Mouse (Mus musculus) megakaryocyte-erythroid progenitor cell, adult 5-6 weeks (primary cell): ENCODE results near the gene Art4. TPM values are rescaled to one million over a fixed set of nuclear protein-coding genes. Genes with fewer than 3 reads are reported as not detected.

Source experiments
- ATAC-seq: replicated peaks from 2 replicates; pipeline ENCODE4 v1.8.0; 2016; ENCODE audit warnings: mild to moderate bottlenecking, inconsistent platforms; ENCODE audit not compliant: severe bottlenecking, poor library complexity, low FRiP score, low TSS enrichment
- total RNA-seq, 2 experiments: library from RNA; stranded (forward) in 1 of 2; stranded (reverse) in 1 of 2; fragments of 200-1000, 215-1000 nt in 1 of 2; fragments of >200 nt in 1 of 2; fragmentation: Nextera tagmentation in 1 of 2; gene quantifications; 2 replicates each; pipeline ENCODE4 v1.2.3; 2014 to 2017

The Art4 gene
- total RNA-seq, 2 experiments from 2014 or later = 10.7 to 26.4 TPM

- no peak for ATAC-seq
These were observed 52.7 kb downstream of the Art4 start for GRCm38 (mm10) chr6:136804705-136805408.

DNA sequence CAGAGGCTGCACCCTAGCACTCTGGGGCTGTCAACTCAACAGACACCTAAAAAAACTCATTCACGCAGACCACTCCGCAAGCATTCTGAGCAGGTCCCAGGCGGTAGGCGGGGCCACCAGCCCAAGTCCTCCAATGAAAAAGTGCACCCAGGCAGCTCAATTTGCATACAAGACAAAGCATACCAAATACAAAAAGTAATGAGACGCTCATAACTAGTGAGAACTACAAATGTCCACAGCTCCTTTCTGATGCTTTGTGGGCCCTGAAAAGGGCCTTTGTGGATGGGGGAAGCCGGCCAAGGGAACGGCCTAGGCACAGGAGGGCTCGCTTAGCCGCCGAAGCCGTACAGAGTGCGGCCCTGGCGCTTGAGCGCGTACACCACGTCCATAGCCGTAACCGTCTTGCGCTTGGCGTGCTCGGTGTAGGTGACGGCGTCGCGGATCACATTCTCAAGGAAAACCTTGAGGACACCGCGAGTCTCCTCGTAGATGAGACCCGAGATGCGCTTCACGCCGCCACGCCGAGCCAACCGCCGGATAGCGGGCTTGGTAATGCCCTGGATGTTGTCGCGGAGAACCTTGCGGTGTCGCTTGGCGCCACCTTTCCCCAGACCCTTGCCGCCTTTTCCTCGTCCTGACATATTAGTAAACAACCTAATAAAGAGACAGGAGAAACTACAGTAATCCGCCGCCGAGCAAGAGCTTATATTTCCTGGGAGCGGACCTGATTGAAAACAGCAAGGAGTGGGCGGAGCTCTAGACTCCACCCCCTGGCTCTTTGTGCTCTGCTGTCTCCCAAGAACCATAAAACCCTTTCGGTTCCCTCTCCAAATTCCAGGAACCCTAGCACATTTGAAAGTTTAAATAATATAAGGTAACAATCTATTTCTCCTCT lies 53.5 kb downstream of the Art4 start, which contains the start of gene Hist4h4:
Gene Hist4h4, minus strand, starts transcription at position 677 of the 895 bp plus-strand sequence.
- peak; percentile 68 for ATAC-seq

DNA sequence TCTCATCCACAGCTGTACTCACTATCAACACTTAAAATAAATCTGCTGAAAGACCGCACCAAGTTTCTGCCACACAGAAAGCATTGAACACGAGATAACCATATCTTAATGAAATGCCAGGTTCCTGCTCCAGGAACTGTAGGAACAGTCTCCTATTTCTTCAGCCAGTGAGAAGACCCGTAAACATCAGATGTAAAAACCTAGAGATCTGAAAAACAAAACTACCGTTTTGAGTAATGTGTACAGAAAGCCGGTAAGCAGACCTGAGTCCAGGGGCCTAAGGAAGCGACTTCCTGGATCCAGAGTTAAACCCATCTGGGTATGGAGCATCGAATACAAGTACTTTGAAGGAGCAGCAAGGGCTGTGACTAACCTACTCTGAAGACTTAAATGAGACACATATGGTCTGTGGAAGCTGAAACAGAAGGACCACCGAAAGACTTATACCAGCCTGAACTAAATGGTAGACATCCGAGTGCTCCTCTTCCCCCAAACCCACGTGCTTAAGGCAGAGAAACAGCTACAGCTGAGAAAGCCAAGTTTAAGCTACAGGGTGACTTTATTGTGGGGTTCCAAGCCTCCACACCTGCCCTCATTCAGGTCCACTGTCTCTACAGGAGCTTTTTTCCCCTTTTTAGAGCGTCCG lies 54.3 kb downstream of the Art4 start:
- ATAC-seq = peak; percentile 6

- ATAC-seq = no peak
These were observed 56.3 kb downstream of the Art4 start for GRCm38 (mm10) chr6:136801274-136801673.

DNA sequence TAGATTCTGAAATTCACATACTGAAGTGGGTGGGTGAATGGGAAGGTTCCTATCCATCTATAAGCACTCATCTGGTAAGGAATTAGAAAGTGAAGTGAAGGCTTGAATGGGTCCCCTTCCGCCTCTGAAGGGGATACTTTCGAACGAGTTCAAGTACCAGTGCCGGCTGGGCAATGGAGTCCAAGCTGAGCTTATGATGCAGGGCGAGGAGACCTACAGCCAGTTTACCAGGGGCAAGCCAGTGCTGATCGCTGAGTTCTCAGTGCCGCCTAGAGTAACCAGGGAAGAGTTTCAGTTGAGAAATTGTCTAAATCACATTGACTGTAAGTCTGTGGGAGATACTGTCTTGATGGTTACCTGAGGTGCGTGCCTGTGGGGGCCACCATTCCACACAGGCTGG lies 56.8 kb downstream of the Art4 start:
- no peak for ATAC-seq

Other genes starting within 250 kb of the Art4 start
- 2.1 TPM in 1 of 2 replicates, not detected in the other for gene Plbd1, start 195.8 kb downstream of the Art4 start, total RNA-seq (2014; fragmentation: Nextera tagmentation)
- gene Plbd1, start 195.8 kb downstream of the Art4 start, total RNA-seq (2017) = 4.1 and 7.1 TPM in 2 replicates
- not detected in 2 replicates for gene Gucy2c, start 76.0 kb downstream of the Art4 start, total RNA-seq (2014; fragmentation: Nextera tagmentation)
- gene Gucy2c, start 76.0 kb downstream of the Art4 start, total RNA-seq (2017) = not detected in 2 replicates
- gene Hist4h4, start 53.3 kb downstream of the Art4 start, total RNA-seq (2014; fragmentation: Nextera tagmentation) = 28.8 and 33.6 TPM in 2 replicates
- 19.2 and 39.0 TPM in 2 replicates for gene Hist4h4, start 53.3 kb downstream of the Art4 start, total RNA-seq (2017)
- gene H2afj, start 49.5 kb downstream of the Art4 start, total RNA-seq (2014; fragmentation: Nextera tagmentation) = 38.7 and 39.4 TPM in 2 replicates
- 43.2 and 73.2 TPM in 2 replicates for gene H2afj, start 49.5 kb downstream of the Art4 start, total RNA-seq (2017)
- gene BC049715, start 30.1 kb downstream of the Art4 start, total RNA-seq (2014; fragmentation: Nextera tagmentation) = 0.96 and 1.2 TPM in 2 replicates
- gene BC049715, start 30.1 kb downstream of the Art4 start, total RNA-seq (2017) = 1.0 and 2.5 TPM in 2 replicates
- 122 and 137 TPM in 2 replicates for gene Wbp11, start 29.5 kb downstream of the Art4 start, total RNA-seq (2014; fragmentation: Nextera tagmentation)
- gene Wbp11, start 29.5 kb downstream of the Art4 start, total RNA-seq (2017) = 57.0 and 70.7 TPM in 2 replicates
- gene Smco3, start 22.3 kb downstream of the Art4 start, total RNA-seq (2014; fragmentation: Nextera tagmentation) = 1.1 TPM in 1 of 2 replicates, not detected in the other
- gene Smco3, start 22.3 kb downstream of the Art4 start, total RNA-seq (2017) = 1.2 TPM in 1 of 2 replicates, not detected in the other
- not detected in 2 replicates for gene Mgp, start 18.1 kb upstream of the Art4 start, total RNA-seq (2014; fragmentation: Nextera tagmentation)
- not detected in 2 replicates for gene Mgp, start 18.1 kb upstream of the Art4 start, total RNA-seq (2017)
- gene Erp27, start 64.4 kb upstream of the Art4 start, total RNA-seq (2014; fragmentation: Nextera tagmentation) = 1.6 and 2.3 TPM in 2 replicates
- gene Erp27, start 64.4 kb upstream of the Art4 start, total RNA-seq (2017) = not detected in 2 replicates
- gene Pde6h, start 66.1 kb upstream of the Art4 start, total RNA-seq (2014; fragmentation: Nextera tagmentation) = 3.1 TPM in 1 of 2 replicates, not detected in the other
- not detected in 2 replicates for gene Pde6h, start 66.1 kb upstream of the Art4 start, total RNA-seq (2017)
- gene Arhgdib, start 84.2 kb upstream of the Art4 start, total RNA-seq (2014; fragmentation: Nextera tagmentation) = 207 and 252 TPM in 2 replicates
- 203 and 254 TPM in 2 replicates for gene Arhgdib, start 84.2 kb upstream of the Art4 start, total RNA-seq (2017)